Mouse (Mus musculus): Measurements from ENCODE around the gene Hs6st1. TPM values are rescaled to one million over a fixed set of nuclear protein-coding genes. Genes with fewer than 3 reads are reported as not detected.

The Hs6st1 gene
- polyA plus RNA-seq, 1 experiment from 2014 or later = 3.2 TPM

DNA sequence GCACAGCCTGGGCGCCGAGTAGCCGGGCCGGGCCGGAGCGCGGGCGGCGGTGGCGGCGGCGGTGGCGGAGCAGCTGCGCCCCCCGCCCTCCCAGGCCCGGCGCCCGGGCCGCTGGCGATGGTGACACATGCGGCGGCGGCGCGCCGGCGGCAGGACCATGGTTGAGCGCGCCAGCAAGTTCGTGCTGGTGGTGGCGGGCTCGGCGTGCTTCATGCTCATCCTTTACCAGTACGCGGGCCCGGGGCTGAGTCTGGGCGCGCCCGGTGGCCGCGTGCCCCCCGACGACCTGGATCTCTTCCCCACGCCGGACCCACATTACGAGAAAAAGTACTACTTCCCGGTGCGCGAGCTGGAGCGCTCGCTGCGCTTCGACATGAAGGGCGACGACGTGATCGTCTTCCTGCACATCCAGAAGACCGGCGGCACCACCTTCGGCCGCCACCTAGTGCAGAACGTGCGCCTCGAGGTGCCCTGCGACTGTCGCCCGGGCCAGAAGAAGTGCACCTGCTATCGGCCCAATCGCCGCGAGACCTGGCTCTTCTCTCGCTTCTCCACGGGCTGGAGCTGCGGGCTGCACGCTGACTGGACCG, 426 bp downstream of the Hs6st1 start:
- Histone ChIP-seq H3K4me1 (ENCODE audit: control insufficient read depth, insufficient read depth, low read length) (peaks cover 56% of the 10 kb centered on the region), H3K36me3 (ENCODE audit: control insufficient read depth, insufficient read depth) (no peaks in the 10 kb centered on the region), H3K27ac (ENCODE audit: low read length) (peak overlapping the region; percentile 40), H3K4me2 (ENCODE audit: low read depth, low read length) (peak overlapping the region; percentile 95), H3K4me3 (ENCODE audit: low read length) (peak overlapping the region; percentile 69), H3K9ac (ENCODE audit: low read length) (peak overlapping the region; percentile 77), H3K9me3 (replicated peaks; ENCODE audit: control insufficient read depth, low read length) (no peaks in the 10 kb centered on the region), H3K27me3 (ENCODE audit: control insufficient read depth, insufficient read depth, low read length) (no peaks in the 10 kb centered on the region)
- WGBS = under 1% methylated on average over 60 of the region's 76 CpGs
- peak; percentile 24 for ATAC-seq (replicated peaks; ENCODE audit: extremely low read depth, insufficient read depth, low FRiP score)

DNA sequence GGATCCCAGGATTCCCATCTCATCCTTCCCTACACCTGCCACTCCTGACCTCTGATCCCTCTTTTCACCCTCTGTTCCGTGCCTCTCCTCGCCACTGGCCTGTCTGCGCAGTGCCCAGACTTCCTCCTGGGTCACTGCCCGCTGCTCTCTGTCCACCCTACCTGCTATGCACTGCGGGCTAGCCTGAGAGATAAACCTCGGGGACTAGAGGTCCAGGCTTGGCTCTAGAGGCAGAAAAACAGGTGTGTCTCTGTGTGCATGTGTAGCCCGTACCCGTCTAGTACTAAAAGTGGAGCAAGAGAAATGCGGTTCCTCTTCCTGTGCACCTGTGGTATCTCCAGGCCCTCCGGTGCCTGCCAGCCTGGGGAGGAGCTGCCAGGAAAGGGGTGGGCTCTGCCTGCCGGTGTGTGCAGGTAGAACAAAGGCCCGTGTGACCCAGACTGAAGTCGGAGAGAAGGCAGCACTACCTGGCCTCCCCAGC, 1.1 kb downstream of the Hs6st1 start:
- ATAC-seq (replicated peaks; ENCODE audit: extremely low read depth, insufficient read depth, low FRiP score) = no peak
- no peaks in the 10 kb centered on the region for H3K36me3 ChIP-seq (ENCODE audit: control insufficient read depth, insufficient read depth)
- WGBS = 3% methylated on average over 13 of the region's 13 CpGs
- H3K9ac ChIP-seq (ENCODE audit: low read length) = peak overlapping the region; percentile 77
- peak overlapping the region; percentile 69 for H3K4me3 ChIP-seq (ENCODE audit: low read length)
- H3K4me2 ChIP-seq (ENCODE audit: low read depth, low read length) = peak overlapping the region; percentile 95
- H3K4me1 ChIP-seq (ENCODE audit: control insufficient read depth, insufficient read depth, low read length) = peaks cover 55% of the 10 kb centered on the region
- no peaks in the 10 kb centered on the region for H3K9me3 ChIP-seq (replicated peaks; ENCODE audit: control insufficient read depth, low read length)
- H3K27me3 ChIP-seq (ENCODE audit: control insufficient read depth, insufficient read depth, low read length) = no peaks in the 10 kb centered on the region
- no peak overlapping the region for H3K27ac ChIP-seq (ENCODE audit: low read length)

DNA sequence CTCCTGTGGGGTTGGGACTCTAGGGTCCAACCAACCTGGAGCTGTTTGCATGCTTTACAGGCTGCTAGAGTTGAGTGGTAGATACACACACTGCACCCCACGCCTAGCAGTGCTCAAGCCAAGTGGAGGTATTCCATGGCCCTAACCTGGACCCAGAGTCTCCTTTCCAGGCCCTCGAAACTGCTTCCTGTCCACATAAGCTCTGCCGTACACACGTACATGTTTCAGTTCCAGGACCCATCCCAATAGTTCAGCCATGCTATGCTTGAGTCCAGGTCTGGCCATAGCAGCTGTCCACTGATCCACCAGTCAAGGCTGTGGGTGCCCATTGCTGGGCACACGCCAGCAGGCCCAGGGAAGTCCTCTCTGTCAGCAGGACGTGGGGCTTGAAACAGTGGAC, 2.0 kb downstream of the Hs6st1 start:
- Histone ChIP-seq H3K27ac (ENCODE audit: low read length) (no peak overlapping the region), H3K4me2 (ENCODE audit: low read depth, low read length) (peak overlapping the region; percentile 95), H3K27me3 (ENCODE audit: control insufficient read depth, insufficient read depth, low read length) (no peaks in the 10 kb centered on the region), H3K4me1 (ENCODE audit: control insufficient read depth, insufficient read depth, low read length) (peaks cover 57% of the 10 kb centered on the region), H3K36me3 (ENCODE audit: control insufficient read depth, insufficient read depth) (no peaks in the 10 kb centered on the region), H3K9ac (ENCODE audit: low read length) (peak overlapping the region; percentile 77), H3K4me3 (ENCODE audit: low read length) (peak overlapping the region; percentile 69), H3K9me3 (replicated peaks; ENCODE audit: control insufficient read depth, low read length) (no peaks in the 10 kb centered on the region)
- no peak for ATAC-seq (replicated peaks; ENCODE audit: extremely low read depth, insufficient read depth, low FRiP score)
- WGBS = 53% methylated on average over 6 of the region's 6 CpGs

DNA sequence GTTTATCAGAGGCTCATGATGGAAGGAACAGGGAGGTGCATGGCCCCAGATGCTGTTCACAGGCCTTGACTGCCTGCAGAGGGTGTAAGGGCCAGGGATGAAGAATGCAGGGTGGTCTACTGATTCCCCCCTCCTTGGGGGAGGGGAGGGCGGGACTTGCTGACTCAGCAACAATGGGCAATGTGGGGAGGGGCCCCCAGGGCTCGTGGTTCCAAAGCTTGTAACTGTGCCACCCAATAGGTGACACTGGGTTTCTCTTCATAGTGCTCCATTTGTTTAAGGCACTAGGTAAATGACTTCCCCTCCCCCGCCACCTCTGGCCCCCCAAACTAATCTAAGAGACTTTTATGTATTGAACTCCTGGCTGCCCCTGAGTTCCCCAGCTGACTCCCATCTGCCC, 2.5 kb downstream of the Hs6st1 start:
- H3K27me3 ChIP-seq (ENCODE audit: control insufficient read depth, insufficient read depth, low read length) = no peaks in the 10 kb centered on the region
- H3K27ac ChIP-seq (ENCODE audit: low read length) = no peak overlapping the region
- H3K4me2 ChIP-seq (ENCODE audit: low read depth, low read length) = peak overlapping the region; percentile 95
- H3K36me3 ChIP-seq (ENCODE audit: control insufficient read depth, insufficient read depth) = no peaks in the 10 kb centered on the region
- H3K4me1 ChIP-seq (ENCODE audit: control insufficient read depth, insufficient read depth, low read length) = peaks cover 51% of the 10 kb centered on the region
- H3K9ac ChIP-seq (ENCODE audit: low read length) = peak overlapping the region; percentile 77; the same call in 1 of the 2 replicates
- peak overlapping the region; percentile 69 for H3K4me3 ChIP-seq (ENCODE audit: low read length)
- 46% methylated on average over 3 of the region's 3 CpGs for WGBS
- no peak for ATAC-seq (replicated peaks; ENCODE audit: extremely low read depth, insufficient read depth, low FRiP score)
- H3K9me3 ChIP-seq (replicated peaks; ENCODE audit: control insufficient read depth, low read length) = no peaks in the 10 kb centered on the region

DNA sequence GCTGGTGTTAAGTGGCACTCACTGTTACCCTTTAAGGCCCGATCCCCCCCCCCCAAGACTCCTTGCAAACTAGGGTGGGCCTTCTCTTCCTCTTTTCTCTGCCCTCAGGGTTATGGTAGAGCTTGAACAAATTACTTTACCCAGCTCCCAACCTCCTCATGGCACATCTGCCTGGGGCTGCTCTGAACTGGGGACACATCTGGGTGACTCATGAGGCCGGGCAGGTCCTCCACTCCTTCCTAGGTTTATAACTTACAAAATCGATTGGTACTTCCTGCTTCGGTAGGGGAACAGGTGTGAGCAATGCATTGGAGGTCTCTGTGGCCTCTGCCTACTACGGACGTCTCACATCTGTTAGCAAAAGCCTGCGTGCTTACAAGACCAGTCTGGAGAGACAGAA, 3.0 kb downstream of the Hs6st1 start:
- WGBS = 65% methylated on average over 7 of the region's 7 CpGs
- H3K9ac ChIP-seq (ENCODE audit: low read length) = no peak overlapping the region
- ATAC-seq (replicated peaks; ENCODE audit: extremely low read depth, insufficient read depth, low FRiP score) = no peak
- no peaks in the 10 kb centered on the region for H3K27me3 ChIP-seq (ENCODE audit: control insufficient read depth, insufficient read depth, low read length)
- no peak overlapping the region for H3K27ac ChIP-seq (ENCODE audit: low read length)
- H3K4me1 ChIP-seq (ENCODE audit: control insufficient read depth, insufficient read depth, low read length) = peaks cover 51% of the 10 kb centered on the region
- no peaks in the 10 kb centered on the region for H3K9me3 ChIP-seq (replicated peaks; ENCODE audit: control insufficient read depth, low read length)
- peak overlapping the region; percentile 69 for H3K4me3 ChIP-seq (ENCODE audit: low read length)
- no peaks in the 10 kb centered on the region for H3K36me3 ChIP-seq (ENCODE audit: control insufficient read depth, insufficient read depth)
- peak overlapping the region; percentile 95 for H3K4me2 ChIP-seq (ENCODE audit: low read depth, low read length)

DNA sequence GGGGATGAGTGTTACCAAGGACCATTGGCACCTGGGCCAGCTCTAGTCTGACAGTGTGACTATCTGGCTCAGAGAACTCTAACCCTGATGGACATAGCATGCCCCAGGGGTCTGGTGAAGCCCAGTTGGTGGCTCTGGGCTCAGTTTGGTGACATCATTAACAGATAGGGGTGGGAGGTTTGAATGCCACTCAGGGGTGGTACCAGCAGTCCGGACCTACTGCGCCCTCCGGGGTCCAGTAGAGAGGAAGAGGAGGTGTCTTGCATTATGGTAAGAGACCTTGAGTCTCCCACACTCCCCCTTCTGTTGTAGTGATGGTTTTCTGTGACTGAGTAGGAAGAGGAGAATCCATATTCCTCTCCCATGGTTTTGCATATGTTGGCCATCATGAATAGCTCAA, 3.4 kb downstream of the Hs6st1 start:
- Histone ChIP-seq H3K27ac (ENCODE audit: low read length) (no peak overlapping the region), H3K4me3 (ENCODE audit: low read length) (peak overlapping the region; percentile 69; the same call in 1 of the 2 replicates), H3K4me2 (ENCODE audit: low read depth, low read length) (peak overlapping the region; percentile 95), H3K4me1 (ENCODE audit: control insufficient read depth, insufficient read depth, low read length) (peaks cover 51% of the 10 kb centered on the region), H3K27me3 (ENCODE audit: control insufficient read depth, insufficient read depth, low read length) (no peaks in the 10 kb centered on the region), H3K9me3 (replicated peaks; ENCODE audit: control insufficient read depth, low read length) (no peaks in the 10 kb centered on the region), H3K9ac (ENCODE audit: low read length) (no peak overlapping the region), H3K36me3 (ENCODE audit: control insufficient read depth, insufficient read depth) (no peaks in the 10 kb centered on the region)
- WGBS = 89% methylated on average over 3 of the region's 3 CpGs
- no peak for ATAC-seq (replicated peaks; ENCODE audit: extremely low read depth, insufficient read depth, low FRiP score)

DNA sequence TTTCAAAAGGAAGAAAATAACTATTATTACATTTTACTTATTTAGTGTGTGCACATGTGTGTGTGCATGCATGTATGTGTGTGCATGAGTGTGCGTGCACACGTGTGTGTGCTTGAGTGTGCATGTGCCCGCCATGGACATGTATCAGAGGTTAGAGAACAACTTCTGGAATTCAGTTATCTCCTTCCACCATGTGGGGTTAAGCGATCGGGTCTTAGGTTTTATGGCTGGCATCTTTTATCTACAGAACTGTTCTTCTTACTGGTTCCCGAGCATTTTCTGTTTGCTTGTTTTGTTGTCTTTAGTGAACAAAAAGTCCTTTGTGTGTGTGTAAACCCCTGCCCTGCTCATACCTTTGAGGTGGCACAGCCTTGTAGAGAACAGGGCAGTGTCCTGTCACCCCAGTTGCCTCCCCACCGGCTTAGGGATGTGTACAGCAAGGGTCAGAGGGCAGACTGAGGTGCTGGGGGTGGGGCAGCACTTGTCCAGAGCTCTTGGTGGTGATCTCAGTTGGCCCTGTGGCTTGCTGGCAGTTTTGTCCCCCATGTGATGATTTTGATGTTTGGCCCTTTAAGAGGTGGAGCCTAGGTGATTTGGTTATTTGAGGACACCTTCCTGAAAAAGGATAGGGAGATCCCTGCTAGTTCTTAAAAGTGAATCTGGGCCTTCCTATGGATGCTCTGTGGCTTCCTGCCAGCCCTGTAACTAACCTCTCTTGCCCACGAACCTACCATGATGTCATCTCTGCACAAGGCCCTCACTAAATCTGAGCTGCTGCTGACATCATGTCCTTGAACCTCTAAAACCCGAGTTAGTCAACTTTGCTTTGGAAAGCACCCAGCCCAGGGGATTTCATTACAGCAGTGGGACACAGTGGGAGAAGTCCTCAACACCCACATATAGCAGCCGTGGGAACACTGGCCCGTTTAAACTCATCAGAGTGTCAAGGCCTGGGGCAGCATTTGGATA, 4.7 kb downstream of the Hs6st1 start:
- Histone ChIP-seq H3K36me3 (ENCODE audit: control insufficient read depth, insufficient read depth) (no peaks in the 10 kb centered on the region), H3K4me1 (ENCODE audit: control insufficient read depth, insufficient read depth, low read length) (peaks cover 52% of the 10 kb centered on the region), H3K4me3 (ENCODE audit: low read length) (no peak overlapping the region), H3K27ac (ENCODE audit: low read length) (peak overlapping the region; percentile 37; the same call in 1 of the 2 replicates), H3K27me3 (ENCODE audit: control insufficient read depth, insufficient read depth, low read length) (no peaks in the 10 kb centered on the region), H3K9me3 (replicated peaks; ENCODE audit: control insufficient read depth, low read length) (no peaks in the 10 kb centered on the region), H3K9ac (ENCODE audit: low read length) (no peak overlapping the region), H3K4me2 (ENCODE audit: low read depth, low read length) (peak overlapping the region; percentile 29; the same call in 1 of the 2 replicates)
- WGBS = 55% methylated on average over 11 of the region's 11 CpGs
- ATAC-seq (replicated peaks; ENCODE audit: extremely low read depth, insufficient read depth, low FRiP score) = no peak

DNA sequence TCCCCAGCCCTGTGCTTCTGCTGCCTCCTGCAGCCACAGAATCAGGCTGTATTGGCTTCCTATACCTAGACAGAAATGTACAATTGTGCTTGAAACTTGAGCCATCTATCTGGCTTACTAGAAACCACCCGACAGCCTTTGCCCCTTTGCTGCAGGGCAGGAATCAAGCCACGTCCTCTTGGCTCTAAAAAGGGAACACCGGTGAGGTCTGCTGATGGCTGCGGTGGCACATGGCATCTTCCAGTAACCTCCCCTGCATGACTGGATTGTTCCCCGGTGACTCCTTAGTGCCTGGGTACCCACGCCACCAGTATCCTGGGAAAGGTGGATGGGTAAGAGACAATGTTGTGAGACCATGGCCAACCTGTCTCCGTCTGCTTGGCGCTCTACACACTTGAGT, 5.4 kb downstream of the Hs6st1 start:
- H3K27me3 ChIP-seq (ENCODE audit: control insufficient read depth, insufficient read depth, low read length) = no peaks in the 10 kb centered on the region
- no peak for ATAC-seq (replicated peaks; ENCODE audit: extremely low read depth, insufficient read depth, low FRiP score)
- no peak overlapping the region for H3K9ac ChIP-seq (ENCODE audit: low read length)
- no peaks in the 10 kb centered on the region for H3K9me3 ChIP-seq (replicated peaks; ENCODE audit: control insufficient read depth, low read length)
- H3K27ac ChIP-seq (ENCODE audit: low read length) = peak overlapping the region; percentile 37; the same call in 1 of the 2 replicates
- no peak overlapping the region for H3K4me3 ChIP-seq (ENCODE audit: low read length)
- H3K36me3 ChIP-seq (ENCODE audit: control insufficient read depth, insufficient read depth) = no peaks in the 10 kb centered on the region
- peaks cover 58% of the 10 kb centered on the region for H3K4me1 ChIP-seq (ENCODE audit: control insufficient read depth, insufficient read depth, low read length)
- WGBS = 66% methylated on average over 8 of the region's 8 CpGs
- peak overlapping the region; percentile 29; the same call in 1 of the 2 replicates for H3K4me2 ChIP-seq (ENCODE audit: low read depth, low read length)

DNA sequence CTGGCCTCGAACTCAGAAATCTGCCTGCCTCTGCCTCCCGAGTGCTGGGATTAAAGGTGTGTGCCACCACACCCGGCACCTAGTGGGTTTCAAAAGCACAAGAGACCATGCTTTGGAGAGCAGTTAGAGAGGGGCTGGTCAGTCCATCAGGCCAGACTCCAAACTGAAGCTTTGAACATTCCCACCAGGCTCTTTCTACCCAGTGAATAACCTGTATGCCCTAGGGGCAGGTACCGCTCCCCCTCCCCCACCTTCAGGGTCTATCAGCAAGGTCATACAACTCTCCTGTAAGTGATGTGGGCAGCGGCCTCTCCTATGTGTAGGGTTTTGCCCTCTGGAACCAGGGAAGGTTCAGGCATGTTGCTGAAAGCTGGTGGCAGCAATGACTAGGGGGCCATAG, 6.0 kb downstream of the Hs6st1 start:
- 0 out of 2 replicates have a peak overlapping the region, but pooled peaks have one; percentile 4 for H3K27ac ChIP-seq (ENCODE audit: low read length)
- no peaks in the 10 kb centered on the region for H3K9me3 ChIP-seq (replicated peaks; ENCODE audit: control insufficient read depth, low read length)
- no peaks in the 10 kb centered on the region for H3K36me3 ChIP-seq (ENCODE audit: control insufficient read depth, insufficient read depth)
- H3K4me1 ChIP-seq (ENCODE audit: control insufficient read depth, insufficient read depth, low read length) = peaks cover 59% of the 10 kb centered on the region
- H3K27me3 ChIP-seq (ENCODE audit: control insufficient read depth, insufficient read depth, low read length) = no peaks in the 10 kb centered on the region
- 85% methylated on average over 4 of the region's 5 CpGs for WGBS
- H3K4me2 ChIP-seq (ENCODE audit: low read depth, low read length) = no peak overlapping the region
- no peak for ATAC-seq (replicated peaks; ENCODE audit: extremely low read depth, insufficient read depth, low FRiP score)
- H3K9ac ChIP-seq (ENCODE audit: low read length) = no peak overlapping the region
- H3K4me3 ChIP-seq (ENCODE audit: low read length) = no peak overlapping the region
